Mouse (Mus musculus): ENCODE results near the gene Dnajb3. TPM values are rescaled to one million over a fixed set of nuclear protein-coding genes. Genes with fewer than 3 reads are reported as not detected.

The Dnajb3 gene
- under 1 TPM in 1 of 2 experiments, not detected in 1; 0.08 TPM for polyA plus RNA-seq (2012; fragmentation: generic; extraction: Trizol)

DNA sequence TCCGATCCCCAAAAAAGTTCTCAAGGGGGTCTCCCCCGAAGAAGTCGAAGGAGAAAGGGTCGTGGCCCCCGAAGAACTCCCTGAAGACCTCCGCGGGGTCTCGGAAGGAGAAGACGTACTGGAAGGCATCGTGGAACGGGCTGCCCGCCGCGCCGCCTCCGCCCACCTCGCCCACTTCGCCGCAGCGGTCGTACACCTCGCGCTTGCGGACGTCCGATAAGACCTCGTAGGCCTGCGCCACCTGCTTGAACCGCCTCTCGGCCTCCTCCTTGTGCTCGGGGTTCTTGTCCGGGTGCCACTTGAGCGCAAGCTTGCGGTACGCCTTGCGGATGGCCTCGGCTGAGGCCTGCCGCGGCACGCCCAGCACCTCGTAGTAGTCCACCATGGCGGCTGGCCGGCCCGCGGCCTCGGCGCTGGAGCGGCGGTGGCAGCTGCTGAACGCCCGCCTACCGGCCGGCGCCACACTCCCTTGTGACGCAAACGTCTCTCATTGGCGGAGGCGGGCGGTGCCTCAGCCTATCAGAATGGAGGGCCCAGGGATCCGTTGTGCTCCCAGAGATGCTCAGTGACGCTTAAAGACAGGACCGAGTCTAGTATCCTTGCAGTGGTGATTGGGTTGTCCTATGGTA is at the start of gene Dnajb3:
Dnajb3 (minus strand) TSS at position 489 of the 629 bp plus-strand sequence.

DNA sequence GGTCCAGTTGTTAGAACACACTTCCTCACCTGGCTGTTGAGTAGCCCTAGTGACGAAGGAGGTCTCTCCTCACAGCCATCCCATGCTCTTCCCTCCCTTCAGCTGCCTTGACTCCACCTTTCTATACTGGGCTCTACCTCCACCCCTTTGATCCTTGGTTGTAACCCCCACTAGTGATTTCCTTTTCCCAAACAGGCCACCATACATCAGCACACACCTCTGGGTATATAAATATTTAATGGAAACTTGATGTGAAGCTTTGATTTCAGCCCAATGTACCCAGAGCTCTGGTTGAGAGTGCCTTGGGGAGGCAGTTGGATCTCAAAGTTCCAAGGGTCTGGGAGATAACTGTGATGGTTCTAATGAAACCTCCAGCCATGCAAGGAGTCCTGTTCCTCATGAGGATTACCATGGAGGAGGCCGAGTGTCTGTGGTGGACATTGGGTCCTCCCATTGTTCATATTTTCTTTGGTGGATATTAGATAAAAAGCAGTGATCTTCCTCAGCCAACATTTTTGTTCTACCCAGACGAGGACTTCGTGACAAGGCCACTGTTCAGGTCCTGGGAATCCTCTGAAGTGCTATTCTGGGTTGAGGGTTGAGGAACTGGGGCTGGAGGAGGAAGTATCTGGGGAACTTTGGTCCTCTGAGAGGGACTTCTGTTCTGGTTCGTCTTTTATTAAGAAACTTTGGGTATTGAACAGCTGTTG is 21.2 kb upstream of the Dnajb3 start, which contains the start of gene Mroh2a:
Mroh2a (plus strand) TSS at position 317 of the 710 bp plus-strand sequence.

DNA sequence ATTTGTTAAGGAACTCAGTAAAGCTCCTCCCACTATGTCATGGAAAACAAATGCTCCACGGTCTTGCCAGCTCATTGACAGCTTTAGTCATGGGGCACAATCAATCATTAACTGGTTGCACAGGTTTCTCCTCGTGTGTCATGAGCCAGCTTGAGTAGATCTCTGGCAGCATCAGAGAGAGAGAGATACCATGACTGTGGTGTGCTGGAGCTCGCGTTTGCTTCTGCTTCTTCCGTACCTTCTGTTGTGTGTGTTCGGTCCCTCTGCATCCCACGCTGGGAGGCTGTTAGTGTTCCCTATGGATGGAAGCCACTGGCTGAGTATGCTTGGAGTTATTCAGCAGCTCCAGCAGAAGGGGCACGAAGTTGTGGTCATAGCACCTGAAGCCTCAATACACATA is 6.2 kb upstream of the Dnajb3 start, which contains the start of gene Ugt1a1:
Ugt1a1 (plus strand) TSS at position 148 of the 400 bp plus-strand sequence.

DNA sequence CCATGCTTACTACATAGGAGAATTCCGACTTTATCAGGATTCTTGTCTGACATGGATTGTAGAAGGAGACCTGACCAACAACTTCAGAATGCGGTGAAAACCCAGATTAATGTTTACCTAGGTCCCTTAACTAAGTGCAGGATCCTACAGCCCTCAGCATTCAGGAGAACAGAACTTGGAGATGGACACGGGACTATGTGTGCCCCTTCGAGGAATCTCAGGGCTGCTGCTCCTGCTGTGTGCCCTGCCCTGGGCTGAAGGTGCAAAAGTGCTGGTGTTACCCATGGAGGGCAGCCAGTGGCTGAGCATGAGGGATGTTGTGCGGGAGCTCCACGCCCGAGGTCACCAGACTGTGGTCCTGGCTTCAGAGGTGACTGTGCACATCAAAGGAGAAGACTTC is 5.1 kb downstream of the Dnajb3 start, which contains the start of gene Ugt1a2:
Ugt1a2 (plus strand) TSS at position 146 of the 400 bp plus-strand sequence.

DNA sequence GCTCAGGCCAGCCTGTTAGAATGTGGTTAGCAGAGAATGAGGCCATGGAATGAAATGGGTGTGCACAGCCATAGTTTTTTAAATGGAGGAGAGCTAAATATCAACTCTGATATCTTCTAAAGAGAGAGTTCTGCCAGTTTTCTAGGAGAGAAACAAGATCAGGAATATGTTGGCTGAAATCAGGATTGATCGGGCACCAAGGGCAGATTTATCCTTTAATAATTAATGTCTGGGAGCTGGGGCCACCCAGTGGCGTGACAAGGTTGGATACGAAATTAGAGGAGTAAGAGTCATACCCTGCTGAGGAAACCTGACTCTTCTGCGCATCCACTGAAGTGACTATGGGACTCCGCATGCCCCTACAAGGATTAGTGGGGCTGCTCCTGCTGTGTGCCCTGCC is 39.9 kb downstream of the Dnajb3 start, which contains the start of gene Ugt1a5:
Ugt1a5 (plus strand) TSS at position 302 of the 400 bp plus-strand sequence.

Other genes starting within 250 kb of the Dnajb3 start
- 10 to 100 TPM in 1 of 2 experiments, under 1 TPM in 1; 0.91 to 11.6 TPM for gene Usp40, start 197.2 kb downstream of the Dnajb3 start, polyA plus RNA-seq (2012; fragmentation: generic; extraction: Trizol)
- not detected for gene Ugt1a10, start 150.4 kb downstream of the Dnajb3 start, polyA plus RNA-seq (2012; fragmentation: generic; extraction: Trizol)
- gene Ugt1a9, start 135.0 kb downstream of the Dnajb3 start, polyA plus RNA-seq (2012; fragmentation: generic; extraction: Trizol), result not detected
- not detected for gene Ugt1a8, start 118.0 kb downstream of the Dnajb3 start, polyA plus RNA-seq (2012; fragmentation: generic; extraction: Trizol)
- 1 to 10 TPM in 1 of 2 experiments, under 1 TPM in 1; 0.27 to 3.9 TPM for gene Ugt1a7c, start 110.7 kb downstream of the Dnajb3 start, polyA plus RNA-seq (2012; fragmentation: generic; extraction: Trizol)
- under 1 TPM; 0.18 to 0.72 TPM for gene Ugt1a6b, start 102.5 kb downstream of the Dnajb3 start, polyA plus RNA-seq (2012; fragmentation: generic; extraction: Trizol)
- gene Ugt1a6a, start 71.0 kb downstream of the Dnajb3 start, polyA plus RNA-seq (2012; fragmentation: generic; extraction: Trizol), result 10 to 100 TPM in 1 of 2 experiments, 1 to 10 TPM in 1; 2.7 to 52.2 TPM
- under 1 TPM; 0.02 to 0.32 TPM for gene Ugt1a5, start 39.8 kb downstream of the Dnajb3 start, polyA plus RNA-seq (2012; fragmentation: generic; extraction: Trizol)
- under 1 TPM; 0.04 to 0.21 TPM for gene Ugt1a2, start 5.2 kb downstream of the Dnajb3 start, polyA plus RNA-seq (2012; fragmentation: generic; extraction: Trizol)
- gene Ugt1a1, start 6.2 kb upstream of the Dnajb3 start, polyA plus RNA-seq (2012; fragmentation: generic; extraction: Trizol), result under 1 TPM in 1 of 2 experiments, not detected in 1; 0.15 TPM
- gene Mroh2a, start 21.2 kb upstream of the Dnajb3 start, polyA plus RNA-seq (2012; fragmentation: generic; extraction: Trizol), result 1 to 10 TPM in 1 of 2 experiments, under 1 TPM in 1; 0.15 to 1.0 TPM
- gene Hjurp, start 71.9 kb upstream of the Dnajb3 start, polyA plus RNA-seq (2012; fragmentation: generic; extraction: Trizol), result 10 to 100 TPM; 14.5 to 62.3 TPM
- not detected for gene Trpm8, start 71.9 kb upstream of the Dnajb3 start, polyA plus RNA-seq (2012; fragmentation: generic; extraction: Trizol)
- not detected for gene Spp2, start 201.2 kb upstream of the Dnajb3 start, polyA plus RNA-seq (2012; fragmentation: generic; extraction: Trizol)

Measured in C3H10T1/2 (cell line).